Mouse (Mus musculus): ENCODE data around the gene March9.

DNA sequence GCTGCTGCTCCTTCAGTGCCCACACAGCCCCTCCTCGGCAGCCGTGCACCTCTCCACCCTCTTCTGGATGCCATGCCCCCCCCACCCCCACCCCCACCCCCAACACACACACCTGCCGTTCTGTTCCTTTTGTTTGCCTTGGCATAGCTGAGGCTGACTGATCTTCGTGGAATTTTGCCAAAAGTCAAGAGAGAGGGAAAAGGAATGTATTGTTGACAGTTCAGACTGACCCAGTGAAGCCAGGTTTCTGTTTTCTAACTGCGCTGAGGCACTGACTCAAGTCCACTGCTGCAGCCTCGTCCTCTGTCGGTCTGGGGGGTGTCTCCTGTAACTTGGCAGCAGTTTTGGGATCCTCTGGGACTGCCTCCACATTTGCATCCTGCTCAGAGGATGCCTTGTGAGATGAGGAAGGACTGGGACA, 34.4 kb upstream of the March9 start:
- TF ChIP-seq POLR2A (IDR thresholded peaks at IDR 0.05; ENCODE audit: borderline replicate concordance, low read depth, low read length) (no peak), CTCF (IDR thresholded peaks at IDR 0.05; ENCODE audit: low read depth, low read length) (no peak)

All from bone marrow macrophage, adult 2 months (primary cell).